Mouse (Mus musculus) kidney, adult 2 months (tissue): ENCODE results near the gene Mtr. TPM values are rescaled to one million over a fixed set of nuclear protein-coding genes. Genes with fewer than 3 reads are reported as not detected.

Experiments used
- DNase-seq: peaks from one replicate; pipeline ENCODE4 v3.0.0; 2021
- H3K27ac ChIP-seq: fragments of 200-500 bp; 2 replicates; pipeline ENCODE4 v1.5.1; 2012; ENCODE audit warnings: low read depth, low read length, control low read depth, inconsistent platforms; ENCODE audit not compliant: insufficient read depth
- H3K27me3 ChIP-seq: fragments of 200-500 bp; replicated peaks from 2 replicates; pipeline ENCODE4 v1.6.1; 2012; ENCODE audit warnings: mild to moderate bottlenecking, moderate library complexity, low read length, inconsistent platforms; ENCODE audit not compliant: control insufficient read depth, insufficient read depth
- H3K36me3 ChIP-seq: fragments of 200-500 bp; 2 replicates; pipeline ENCODE4 v1.6.1; 2012; ENCODE audit warnings: mild to moderate bottlenecking, moderate library complexity, low read length, inconsistent platforms; ENCODE audit not compliant: control insufficient read depth, insufficient read depth
- H3K4me1 ChIP-seq: fragments of 200-500 bp; 2 replicates; pipeline ENCODE4 v1.6.1; 2011; ENCODE audit warnings: low read length; ENCODE audit not compliant: control insufficient read depth, insufficient read depth
- H3K4me3 ChIP-seq: fragments of 200-500 bp; 2 replicates; pipeline ENCODE4 v1.5.1; 2011; ENCODE audit warnings: mild to moderate bottlenecking, low read depth, low read length, control low read depth; ENCODE audit not compliant: insufficient read depth
- CTCF ChIP-seq: fragments of 200-500 bp; conservative IDR thresholded peaks from 2 replicates; pipeline ENCODE4 v1.5.1; 2011; ENCODE audit warnings: low read depth, mild to moderate bottlenecking, control low read depth, low read length, moderate library complexity, mixed read lengths; ENCODE audit not compliant: insufficient read depth, insufficient read length
- POLR2A ChIP-seq: fragments of 200-500 bp; IDR thresholded peaks from one replicate; pipeline ENCODE4 v1.6.1; 2011; ENCODE audit warnings: low read depth, low read length, control low read depth
- WGBS: fragments of 180-500 bp; shearing (Covaris S2); methylation state at CpG from one replicate; pipeline ENCODE4 v1.1.7; 2018; 5-methylcytosine and 5-hydroxymethylcytosine counted together
- polyA plus RNA-seq: library from polyadenylated mRNA; depleted of rRNA; stranded (reverse); fragments of >200 nt; gene quantifications from 2 replicates; pipeline ENCODE4 v1.2.3, GENCODE M21; 2012

Gene Mtr
- polyA plus RNA-seq, 1 experiment, result 6.6 TPM

GRCm38 (mm10) chr13:12263996-12264395 lies 6.1 kb upstream of the Mtr start:
- no peaks in the 10 kb centered on the region for H3K27me3 ChIP-seq
- H3K4me1 ChIP-seq, result no peaks in the 10 kb centered on the region; the same call in 1 of the 2 replicates
- no peak overlapping the region for H3K27ac ChIP-seq
- WGBS, result 79% methylated on average over 6 of the region's 6 CpGs
- DNase-seq, result no peak
- TF ChIP-seq CTCF, result no peak
- TF ChIP-seq POLR2A, result no peak
- no peak overlapping the region for H3K4me3 ChIP-seq
- H3K36me3 ChIP-seq, result no peaks in the 10 kb centered on the region

- Histone ChIP-seq H3K4me1 (peaks cover 3% of the 10 kb centered on the region; the same call in 1 of the 2 replicates), H3K4me3 (no peak overlapping the region), H3K27ac (no peak overlapping the region), H3K36me3 (no peaks in the 10 kb centered on the region), H3K27me3 (no peaks in the 10 kb centered on the region)
- peak; percentile 19; the same call in 1 of the 2 replicates for TF ChIP-seq CTCF
- TF ChIP-seq POLR2A, result no peak
- DNase-seq, result no peak
These were observed 3.6 kb upstream of the Mtr start for GRCm38 (mm10) chr13:12261505-12261904.

GRCm38 (mm10) chr13:12256871-12257390 lies 982 bp downstream of the Mtr start:
- Histone ChIP-seq H3K4me3 (peak overlapping the region; percentile 67), H3K36me3 (no peaks in the 10 kb centered on the region; the same call in 1 of the 2 replicates), H3K4me1 (peaks cover 9% of the 10 kb centered on the region; the same call in 1 of the 2 replicates), H3K27ac (peak overlapping the region; percentile 24; the same call in 1 of the 2 replicates), H3K27me3 (no peaks in the 10 kb centered on the region)
- TF ChIP-seq CTCF, result no peak
- no peak for TF ChIP-seq POLR2A
- peak; percentile 14 for DNase-seq
- WGBS, result 10% methylated on average over 10 of the region's 10 CpGs

- Histone ChIP-seq H3K4me1 (peaks cover 9% of the 10 kb centered on the region; the same call in 1 of the 2 replicates), H3K27me3 (no peaks in the 10 kb centered on the region), H3K4me3 (no peak overlapping the region), H3K27ac (peak overlapping the region; percentile 12; the same call in 1 of the 2 replicates), H3K36me3 (no peaks in the 10 kb centered on the region; the same call in 1 of the 2 replicates)
- 48% methylated on average over 3 of the region's 3 CpGs for WGBS
- TF ChIP-seq POLR2A, result no peak
- TF ChIP-seq CTCF, result no peak
- peak; percentile 51 for DNase-seq
These were observed 1.8 kb downstream of the Mtr start for GRCm38 (mm10) chr13:12255911-12256705.

- WGBS, result 97% methylated on average over 3 of the region's 3 CpGs
- no peak overlapping the region for H3K4me3 ChIP-seq
- H3K36me3 ChIP-seq, result no peaks in the 10 kb centered on the region; the same call in 1 of the 2 replicates
- no peak for DNase-seq
- TF ChIP-seq CTCF (no peak), POLR2A (no peak)
- no peak overlapping the region for H3K27ac ChIP-seq
- H3K4me1 ChIP-seq, result peaks cover 8% of the 10 kb centered on the region; the same call in 1 of the 2 replicates
- no peaks in the 10 kb centered on the region for H3K27me3 ChIP-seq
These were observed 7.4 kb downstream of the Mtr start for GRCm38 (mm10) chr13:12250496-12250895.

- no peaks in the 10 kb centered on the region for H3K27me3 ChIP-seq
- peak; percentile 51 for DNase-seq
- no peak for TF ChIP-seq POLR2A
- no peak for TF ChIP-seq CTCF
These were observed 8.6 kb downstream of the Mtr start for GRCm38 (mm10) chr13:12249195-12249898.

More at GRCm38 (mm10) chr13:12249195-12249898, 8.6 kb downstream of the Mtr start:
- Histone ChIP-seq H3K36me3 (no peaks in the 10 kb centered on the region; the same call in none of the 2 replicates), H3K4me1 (peaks cover 7% of the 10 kb centered on the region; the same call in 1 of the 2 replicates), H3K27ac (no peak overlapping the region; the same call in 1 of the 2 replicates), H3K4me3 (no peak overlapping the region)
- WGBS, result 41% methylated on average over 8 of the region's 8 CpGs
